Mouse (Mus musculus) urinary bladder, postnatal 36 days (tissue): ENCODE data around the gene Hist1h4m.
A peak's percentile ranks its signal among the peaks of the same experiment; 100 is the strongest.
"Not testable (repeated sequence)": the region's sequence is repeated elsewhere in the genome, so short reads cannot be mapped to it uniquely, and the experiment has no call there.

Source experiments
- DNase-seq, 2 experiments: peaks; one replicate each; pipeline ENCODE4 v3.0.0; 2022; ENCODE audit warnings: low spot score in 2 of 2, mixed read lengths in 1 of 2

Hist1h4m gene

DNA sequence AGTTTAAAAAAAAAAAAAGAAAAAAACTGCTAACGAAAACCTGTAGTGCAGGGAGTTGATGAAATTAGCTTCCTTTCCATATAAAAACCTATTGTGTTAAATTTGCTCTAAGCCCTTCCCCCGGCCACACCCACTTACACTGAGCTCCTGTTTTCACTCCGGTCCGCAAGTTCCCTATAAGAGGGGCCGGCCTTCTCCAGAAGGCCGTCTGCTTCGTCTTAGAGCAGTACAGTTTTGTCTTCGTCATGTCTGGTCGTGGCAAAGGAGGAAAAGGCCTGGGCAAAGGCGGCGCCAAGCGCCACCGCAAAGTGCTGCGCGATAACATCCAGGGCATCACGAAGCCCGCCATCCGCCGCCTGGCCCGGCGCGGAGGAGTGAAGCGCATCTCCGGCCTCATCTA lies at the start of gene Hist1h4m:
Gene Hist1h4m, plus strand, starts transcription at position 208 of the 400 bp plus-strand sequence.
- DNase-seq, result peak in 1 of 2 experiments; percentile 44

GRCm38 (mm10) chr13:21778814-21779766 lies 32.5 kb upstream of the Hist1h4m start:
- DNase-seq, result peak; percentile 45 to 63

- peak; percentile 21 to 51 for DNase-seq
These were observed 31.5 kb upstream of the Hist1h4m start, which contains the start of gene Hist1h1b for GRCm38 (mm10) chr13:21779767-21780731. Hist1h1b (minus strand) TSS chr13:21780625.

GRCm38 (mm10) chr13:21781021-21781555 lies 30.5 kb upstream of the Hist1h4m start:
- DNase-seq, result no peak

GRCm38 (mm10) chr13:21781639-21782038 lies 29.9 kb upstream of the Hist1h4m start:
- DNase-seq, result no peak

DNA sequence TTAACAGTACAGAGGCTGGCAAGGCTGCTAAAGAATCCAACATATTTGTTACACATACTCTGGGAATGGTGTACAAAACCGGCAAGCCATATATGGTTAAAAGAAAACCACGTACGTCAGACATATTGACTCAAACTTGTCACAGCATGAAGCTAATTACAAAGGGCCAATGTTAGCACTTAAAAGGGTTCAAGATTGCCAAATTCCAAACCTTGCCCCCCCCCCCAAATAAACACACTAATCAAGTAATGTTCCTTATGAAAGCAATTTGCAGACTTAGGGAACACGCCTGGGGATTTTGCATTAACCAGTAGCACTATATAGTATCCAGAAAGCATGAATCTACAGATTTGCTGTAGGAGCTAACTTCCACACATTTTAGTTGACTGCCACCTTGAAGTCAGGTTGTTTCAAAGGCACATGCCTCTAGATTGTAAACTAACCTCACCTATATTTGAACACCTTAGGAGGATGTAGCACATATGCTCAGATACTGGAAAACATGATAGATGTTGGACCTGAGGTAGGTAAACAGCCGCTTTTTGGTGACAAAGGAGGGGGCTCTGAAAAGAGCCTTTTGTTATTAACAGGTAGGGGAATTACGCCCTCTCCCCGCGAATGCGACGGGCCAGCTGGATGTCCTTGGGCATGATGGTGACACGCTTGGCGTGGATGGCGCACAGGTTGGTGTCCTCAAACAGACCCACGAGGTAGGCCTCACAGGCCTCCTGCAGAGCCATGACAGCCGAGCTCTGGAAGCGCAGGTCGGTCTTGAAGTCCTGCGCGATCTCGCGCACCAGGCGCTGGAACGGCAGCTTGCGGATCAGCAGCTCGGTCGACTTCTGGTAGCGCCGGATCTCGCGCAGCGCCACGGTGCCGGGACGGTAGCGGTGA lies 28.9 kb upstream of the Hist1h4m start:
- not testable (repeated sequence) for DNase-seq

DNA sequence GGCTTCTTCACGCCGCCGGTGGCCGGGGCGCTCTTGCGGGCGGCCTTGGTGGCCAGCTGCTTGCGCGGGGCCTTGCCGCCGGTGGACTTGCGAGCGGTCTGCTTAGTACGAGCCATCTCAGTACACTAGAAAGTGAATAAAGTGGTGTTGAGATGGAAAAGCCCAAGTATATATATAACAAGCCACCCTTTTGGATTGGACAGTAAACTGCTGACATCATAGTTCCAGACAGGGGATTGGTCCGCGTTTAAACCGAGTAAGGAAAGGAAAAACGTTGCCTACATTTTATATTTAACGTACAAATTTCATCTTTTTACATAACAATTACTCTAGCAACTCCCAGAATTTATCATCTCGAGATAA lies 28.3 kb upstream of the Hist1h4m start, which contains the start of gene Hist1h3i:
Gene Hist1h3i, minus strand, starts transcription at position 116 of the 363 bp plus-strand sequence.
- DNase-seq, result peak; percentile 13 to 28

DNA sequence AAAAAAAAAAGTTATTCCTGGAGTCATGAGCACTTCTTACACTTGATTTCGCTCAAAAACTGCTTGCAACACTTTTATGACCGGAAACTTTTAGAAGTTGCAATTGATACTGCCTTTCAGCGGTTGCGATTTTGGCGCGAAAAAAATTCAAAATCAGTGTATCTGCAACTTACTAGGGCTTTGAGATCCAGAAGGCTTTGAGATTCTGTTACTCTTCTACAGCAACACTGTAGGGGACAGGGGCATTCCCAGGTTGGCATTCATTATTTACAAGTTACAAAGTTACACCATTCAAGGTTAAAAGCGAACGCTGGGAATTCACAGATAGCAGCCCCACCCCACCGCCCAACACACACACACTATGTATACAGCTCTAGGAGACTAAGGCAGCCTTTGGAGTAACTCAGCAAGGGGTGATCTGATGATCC lies 27.8 kb upstream of the Hist1h4m start:
- DNase-seq, result peak in 1 of 2 experiments; percentile 1

DNA sequence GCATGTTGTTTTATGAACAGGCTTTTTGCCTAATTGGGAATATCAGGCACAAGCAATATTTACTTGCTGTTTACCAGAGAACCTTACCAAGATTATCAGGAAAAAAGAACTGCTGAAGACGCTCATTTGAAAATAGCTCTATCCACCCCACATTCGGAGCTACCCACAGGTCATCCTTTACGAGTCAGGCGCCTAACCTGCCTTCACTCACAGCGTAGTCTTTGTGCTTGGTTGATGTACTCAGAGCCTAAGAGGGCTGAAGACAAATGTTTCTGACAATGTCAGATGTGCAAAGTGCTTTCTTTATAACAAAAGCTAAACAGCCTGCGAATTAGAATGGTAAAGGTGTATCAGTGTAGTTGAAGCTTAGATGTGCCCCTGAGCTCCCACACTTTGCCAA lies 27.2 kb upstream of the Hist1h4m start:
- DNase-seq, result no peak

GRCm38 (mm10) chr13:21786189-21786898 lies 25.2 kb upstream of the Hist1h4m start:
- no peak for DNase-seq

- peak; percentile 84 to 87 for DNase-seq
These were observed 24.5 kb upstream of the Hist1h4m start, which contains the start of the genes Hist1h2an and Hist1h2bp for GRCm38 (mm10) chr13:21786899-21787629. Hist1h2an (minus strand) TSS chr13:21787218. Hist1h2bp (plus strand) TSS chr13:21787461.

- no peak for DNase-seq
These were observed 23.6 kb upstream of the Hist1h4m start for GRCm38 (mm10) chr13:21787760-21788593.

DNA sequence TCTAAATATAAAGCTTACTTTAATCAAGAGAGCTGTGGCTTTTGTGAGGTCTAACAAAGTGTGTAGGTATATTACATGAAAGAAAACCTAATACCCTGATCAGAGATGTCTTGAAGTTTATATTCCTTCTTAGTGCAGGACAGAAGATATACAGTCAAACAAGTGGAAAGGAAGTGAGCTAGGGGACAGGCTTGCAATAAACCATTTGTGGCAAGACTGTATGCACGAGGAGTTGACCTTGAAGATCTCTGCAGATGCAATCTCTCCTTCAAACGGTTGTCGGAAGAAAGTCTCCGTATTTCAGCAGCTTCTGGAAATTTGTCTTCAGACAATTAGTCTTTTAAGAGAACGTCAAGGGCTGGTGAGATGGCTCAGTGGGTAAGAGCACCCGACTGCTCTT lies 21.6 kb upstream of the Hist1h4m start:
- DNase-seq, result no peak

DNA sequence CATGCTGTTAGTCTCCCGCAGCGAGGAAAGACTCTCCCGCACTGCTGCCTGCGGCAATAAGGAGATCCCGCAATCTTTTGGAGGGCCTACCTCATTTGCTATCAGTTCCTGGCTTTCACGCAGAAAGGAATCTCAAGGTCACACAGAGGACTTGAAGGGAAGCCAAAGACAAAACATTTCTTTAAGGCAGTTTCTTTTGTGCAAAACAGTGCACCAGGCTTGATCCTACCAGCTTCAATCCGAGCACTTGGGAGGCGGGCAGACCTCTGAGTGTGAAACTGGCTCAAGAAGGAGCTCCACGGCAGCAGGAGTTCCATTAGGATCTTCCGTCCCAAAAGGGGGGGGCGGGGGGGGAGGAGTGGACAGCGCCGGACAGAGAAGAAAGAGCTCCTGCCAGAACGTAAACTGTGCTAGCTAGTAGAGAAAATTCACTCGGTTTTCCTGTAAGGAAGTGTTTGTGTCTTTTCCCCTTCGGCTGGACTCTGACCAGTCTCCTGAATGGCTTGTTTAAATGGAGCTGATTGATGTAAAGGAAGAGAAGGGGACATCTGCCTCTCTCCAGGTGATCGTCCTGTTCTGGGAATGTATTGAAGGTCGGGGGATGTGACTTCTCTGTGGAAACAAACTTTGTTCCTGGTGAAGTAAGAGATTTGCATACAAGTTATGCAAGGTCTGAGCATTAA lies 20.8 kb upstream of the Hist1h4m start:
- DNase-seq, result no peak

GRCm38 (mm10) chr13:21795584-21795983 lies 16.0 kb upstream of the Hist1h4m start:
- no peak for DNase-seq

GRCm38 (mm10) chr13:21797163-21797562 lies 14.4 kb upstream of the Hist1h4m start:
- DNase-seq, result not testable (repeated sequence)

GRCm38 (mm10) chr13:21803058-21803457 lies 8.5 kb upstream of the Hist1h4m start:
- DNase-seq, result not testable (repeated sequence)
